Mouse (Mus musculus) lung, adult 2 months (tissue): Measurements from ENCODE around the gene Hoxb8. TPM values are rescaled to one million over a fixed set of nuclear protein-coding genes. Genes with fewer than 3 reads are reported as not detected.

Experiments
- DNase-seq: peaks from one replicate; pipeline ENCODE4 v3.0.0; 2022
- H3K4me1 ChIP-seq: fragments of 200-500 bp; 2 replicates; pipeline ENCODE4 v1.6.1; 2011; ENCODE audit warnings: low read length; ENCODE audit not compliant: control insufficient read depth, insufficient read depth
- H3K4me3 ChIP-seq: fragments of 200-500 bp; replicated peaks from 2 replicates; pipeline ENCODE3; 2011; ENCODE audit warnings: low read depth, mild to moderate bottlenecking, control low read depth, low read length; ENCODE audit errors: extremely low read depth
- CTCF ChIP-seq: fragments of 200-500 bp; IDR thresholded peaks from 2 replicates; pipeline ENCODE4 v1.5.1; 2011; ENCODE audit warnings: mild to moderate bottlenecking, low read length, control low read depth; ENCODE audit not compliant: insufficient read depth
- POLR2A ChIP-seq: fragments of 200-500 bp; IDR thresholded peaks from 2 replicates; pipeline ENCODE4 v1.6.1; 2011; ENCODE audit warnings: low read depth, mild to moderate bottlenecking, control low read depth, low read length, borderline replicate concordance; ENCODE audit errors: extremely low read depth
- WGBS: fragments of 180-500 bp; shearing (Covaris S2); methylation state at CpG from one replicate; pipeline ENCODE4 v1.1.7; 2018; 5-methylcytosine and 5-hydroxymethylcytosine counted together
- polyA plus RNA-seq: library from polyadenylated mRNA; depleted of rRNA; stranded (reverse); fragments of >200 nt; gene quantifications from 2 replicates; pipeline ENCODE4 v1.2.3, GENCODE M21; 2012

Gene Hoxb8
- polyA plus RNA-seq, 1 experiment, result 0.44 TPM

DNA sequence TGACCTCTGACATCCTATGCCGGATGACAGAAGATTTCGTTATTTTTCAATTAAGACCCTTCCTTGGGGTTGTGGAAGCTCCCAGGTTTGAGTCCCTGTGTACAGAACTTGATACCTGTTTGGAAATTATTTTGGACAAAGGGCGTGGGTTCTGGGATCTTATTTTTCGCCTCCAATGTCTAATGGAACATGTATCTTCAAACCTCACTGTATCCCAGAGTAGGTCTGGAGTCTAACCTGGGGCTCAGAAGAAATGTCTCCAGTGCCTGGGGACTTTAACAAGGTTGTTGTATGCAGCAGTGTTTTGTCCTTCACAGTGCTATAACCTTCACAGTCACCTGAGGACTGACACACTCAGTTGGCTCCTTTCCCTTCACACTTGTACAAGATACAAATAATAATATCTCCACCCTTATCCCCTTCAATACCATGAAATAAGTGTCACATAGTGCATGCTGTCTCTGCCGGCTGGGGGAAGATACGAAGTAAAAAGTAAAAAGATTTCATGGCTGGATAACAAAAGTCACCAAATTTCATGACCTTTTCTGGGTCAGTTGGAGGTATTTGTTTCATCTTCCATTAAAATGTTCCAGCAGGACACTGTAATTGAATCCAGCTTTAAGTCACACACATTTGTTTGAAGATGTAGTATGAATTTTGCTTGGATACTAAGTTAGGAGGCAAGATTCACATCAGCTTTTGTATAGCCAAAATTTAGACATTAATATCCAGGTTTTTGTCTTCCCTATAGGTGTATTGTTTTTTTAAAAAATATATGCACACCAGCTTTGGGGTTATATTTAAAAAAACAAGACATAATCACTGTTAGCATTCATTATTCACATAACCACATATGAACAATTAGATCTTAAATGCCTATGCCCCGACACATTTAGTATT, 14.4 kb upstream of the Hoxb8 start:
- no peak overlapping the region for H3K4me3 ChIP-seq
- no peak for DNase-seq
- peaks cover 3% of the 10 kb centered on the region; the same call in 1 of the 2 replicates for H3K4me1 ChIP-seq
- no peak for TF ChIP-seq CTCF
- no peak for TF ChIP-seq POLR2A
- 28% methylated on average over 7 of the region's 7 CpGs for WGBS

DNA sequence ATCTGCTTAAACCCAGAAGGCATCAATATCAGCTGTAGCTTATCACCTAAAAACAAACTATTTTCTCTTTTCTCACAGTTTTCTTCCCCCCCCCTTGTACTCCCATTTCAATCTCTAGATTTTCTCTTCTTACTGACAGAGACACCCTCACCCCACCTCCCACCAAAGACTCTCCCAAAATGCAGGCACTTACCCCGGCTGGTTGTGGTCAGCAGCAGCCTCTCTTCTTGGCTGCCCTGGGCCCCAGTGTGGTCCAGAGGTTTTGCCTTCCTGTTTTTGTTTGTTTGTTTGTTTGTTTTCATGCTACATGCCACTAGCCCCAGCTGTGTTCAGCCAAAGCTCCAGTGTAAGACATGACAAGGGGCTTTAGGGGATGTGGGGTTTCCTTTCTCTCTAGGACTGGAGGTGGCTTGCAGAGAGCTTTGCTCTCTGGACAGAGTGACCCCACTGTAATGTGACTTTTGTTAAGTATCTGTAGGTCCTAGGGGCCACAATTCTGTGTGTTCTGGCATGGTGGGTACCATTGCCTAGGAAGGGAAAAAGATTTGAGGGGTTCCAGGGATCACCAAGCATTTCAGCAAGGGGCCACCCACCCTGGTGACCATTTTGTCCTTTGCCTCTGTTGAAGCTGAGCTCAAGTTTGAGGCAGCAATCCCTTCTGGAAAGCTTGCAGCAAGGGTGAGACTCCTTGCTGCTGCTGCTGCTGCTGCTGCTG, 13.5 kb upstream of the Hoxb8 start:
- H3K4me3 ChIP-seq, result no peak overlapping the region
- TF ChIP-seq CTCF, result no peak
- TF ChIP-seq POLR2A, result no peak
- WGBS, result 12% methylated on average over 1 of the region's 1 CpGs

DNA sequence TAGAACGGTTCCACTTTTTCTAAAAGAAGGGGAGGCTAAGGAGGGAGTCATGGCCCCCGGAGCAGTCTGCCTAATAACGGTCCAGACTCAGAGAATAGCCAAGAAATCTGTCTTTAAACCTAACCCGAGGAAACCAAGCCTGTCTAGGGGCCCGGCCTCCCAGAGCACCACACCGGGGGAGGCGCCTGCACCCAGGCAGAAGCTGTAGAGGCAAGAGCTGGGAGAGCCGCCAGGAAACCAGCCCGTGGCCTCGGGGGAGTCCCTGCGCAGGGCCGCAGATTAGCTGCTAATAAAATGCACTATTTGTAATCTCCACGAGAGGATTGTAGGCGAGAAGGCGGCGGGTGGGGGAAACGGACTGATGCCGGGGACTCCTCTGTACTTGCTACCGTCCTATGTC, 11.8 kb upstream of the Hoxb8 start:
- Histone ChIP-seq H3K4me1 (peaks cover 3% of the 10 kb centered on the region; the same call in 1 of the 2 replicates), H3K4me3 (no peak overlapping the region)
- DNase-seq, result no peak
- WGBS, result 3% methylated on average over 19 of the region's 19 CpGs
- TF ChIP-seq CTCF (no peak), POLR2A (no peak)

More for the DNA sequence above, 13.5 kb upstream of the Hoxb8 start:
- H3K4me1 ChIP-seq, result peaks cover 3% of the 10 kb centered on the region; the same call in 1 of the 2 replicates
- no peak for DNase-seq

DNA sequence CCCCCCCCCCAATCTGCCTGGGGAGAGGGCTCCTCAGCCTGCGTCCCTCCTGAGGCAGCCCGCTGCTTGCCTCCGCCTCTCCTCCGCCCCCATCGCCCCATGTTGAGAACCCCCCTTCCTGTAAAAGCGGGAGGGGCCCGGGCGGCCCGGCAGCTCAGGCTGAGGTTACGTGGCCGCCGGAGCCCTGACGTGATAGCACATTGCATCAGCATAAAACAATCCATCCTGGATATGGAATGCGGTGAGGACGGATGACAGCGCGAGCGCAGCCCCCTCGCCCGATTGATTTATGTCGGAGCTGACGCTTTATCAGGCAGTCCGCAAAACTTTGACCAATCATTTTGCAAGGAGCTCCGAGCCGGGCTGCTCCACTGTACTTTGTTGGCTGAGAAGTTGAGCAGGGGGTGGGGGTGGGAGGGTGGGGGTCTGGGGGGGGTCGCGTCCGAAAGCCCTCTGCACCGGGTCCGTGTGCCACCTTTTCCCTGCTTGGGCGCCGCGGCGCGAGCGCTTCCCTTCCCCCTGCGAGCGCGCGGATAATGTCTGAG, 10.6 kb upstream of the Hoxb8 start, which contains the start of gene Hoxb9:
Gene Hoxb9, plus strand, starts transcription at position 462 of the 545 bp plus-strand sequence.
- WGBS, result under 1% methylated on average over 39 of the region's 40 CpGs
- no peak within 1 kb of the TSS for H3K4me3 ChIP-seq
- TF ChIP-seq CTCF (no peak), POLR2A (no peak)
- no peak for DNase-seq
- H3K4me1 ChIP-seq, result peaks cover 3% of the 10 kb centered on the region; the same call in 1 of the 2 replicates

DNA sequence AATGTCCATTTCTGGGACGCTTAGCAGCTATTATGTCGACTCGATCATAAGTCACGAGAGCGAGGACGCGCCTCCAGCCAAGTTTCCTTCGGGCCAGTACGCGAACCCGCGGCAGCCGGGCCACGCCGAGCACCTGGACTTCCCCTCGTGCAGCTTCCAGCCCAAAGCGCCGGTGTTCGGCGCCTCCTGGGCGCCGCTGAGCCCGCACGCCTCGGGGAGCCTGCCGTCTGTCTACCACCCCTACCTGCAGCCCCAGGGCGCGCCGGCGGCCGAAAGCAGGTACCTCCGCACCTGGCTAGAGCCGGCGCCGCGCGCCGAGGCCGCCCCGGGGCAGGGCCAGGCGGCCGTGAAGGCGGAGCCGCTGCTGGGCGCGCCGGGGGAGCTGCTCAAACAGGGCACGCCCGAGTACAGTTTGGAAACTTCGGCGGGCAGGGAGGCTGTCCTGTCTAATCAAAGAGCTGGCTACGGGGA, 10.1 kb upstream of the Hoxb8 start:
- peaks cover 3% of the 10 kb centered on the region; the same call in 1 of the 2 replicates for H3K4me1 ChIP-seq
- TF ChIP-seq POLR2A (no peak), CTCF (no peak)
- no peak for DNase-seq
- 1% methylated on average over 52 of the region's 52 CpGs for WGBS
- H3K4me3 ChIP-seq, result no peak overlapping the region

DNA sequence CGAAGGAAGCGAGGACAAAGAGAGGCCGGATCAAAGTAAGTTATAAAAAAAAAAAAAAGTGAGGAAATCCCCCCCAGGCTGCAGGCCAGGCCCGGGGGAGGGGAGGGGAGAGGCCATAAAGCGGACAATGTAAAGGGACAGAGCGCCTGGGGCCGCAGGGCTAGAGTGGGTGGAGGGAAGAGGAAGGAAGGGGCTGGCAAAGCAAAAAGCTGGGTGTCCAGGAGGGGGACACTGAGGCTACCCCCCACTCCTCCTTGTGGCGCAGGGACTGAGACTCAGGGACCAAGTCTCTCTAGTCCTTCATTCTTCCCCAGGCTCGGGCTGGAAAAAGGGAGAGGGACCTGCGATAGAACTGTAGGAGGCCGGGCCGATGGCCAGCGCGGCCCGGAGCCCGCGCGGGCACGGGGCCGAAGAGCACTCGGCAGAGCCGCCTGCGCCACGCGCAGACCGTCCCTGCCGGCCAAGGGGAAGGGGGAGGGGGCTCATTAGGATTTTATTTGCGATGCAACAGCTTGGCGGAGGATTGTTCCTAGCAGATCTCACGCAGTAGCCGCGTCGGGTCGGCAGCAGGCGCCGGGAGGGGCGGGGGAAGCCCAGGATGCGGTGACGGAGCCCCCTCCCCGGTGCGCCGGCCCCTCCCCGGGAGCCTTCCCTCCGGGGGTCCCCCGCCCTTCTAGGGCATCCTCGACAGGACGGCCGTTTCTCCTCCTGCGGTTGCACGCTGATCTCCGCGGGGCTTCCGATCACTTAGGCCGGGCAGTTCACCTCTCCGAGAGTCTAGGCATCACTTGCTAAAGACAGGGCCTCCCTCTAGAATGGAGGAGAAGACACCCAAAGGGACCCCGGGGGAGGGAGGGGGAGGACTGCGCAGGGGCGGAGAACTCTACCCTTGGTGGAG, 9.4 kb upstream of the Hoxb8 start:
- 4% methylated on average over 57 of the region's 58 CpGs for WGBS
- DNase-seq, result no peak
- Histone ChIP-seq H3K4me1 (peaks cover 3% of the 10 kb centered on the region; the same call in 1 of the 2 replicates), H3K4me3 (no peak overlapping the region)
- no peak for TF ChIP-seq POLR2A
- no peak for TF ChIP-seq CTCF

DNA sequence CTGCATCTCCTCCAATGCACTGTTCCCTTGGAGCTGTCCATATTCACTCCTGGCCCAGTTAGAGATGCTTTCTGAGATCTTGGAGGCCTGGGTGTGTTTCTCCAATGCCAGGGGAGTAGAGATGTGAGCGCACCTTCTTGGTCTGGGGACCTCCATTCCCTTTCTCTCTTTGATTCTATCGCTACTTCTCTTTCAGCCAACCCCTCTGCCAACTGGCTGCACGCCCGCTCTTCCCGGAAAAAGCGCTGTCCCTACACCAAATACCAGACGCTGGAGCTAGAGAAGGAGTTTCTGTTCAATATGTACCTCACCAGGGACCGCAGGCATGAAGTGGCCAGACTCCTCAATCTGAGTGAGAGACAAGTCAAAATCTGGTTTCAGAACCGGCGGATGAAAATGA, 7.3 kb upstream of the Hoxb8 start:
- Histone ChIP-seq H3K4me1 (peaks cover 3% of the 10 kb centered on the region; the same call in 1 of the 2 replicates), H3K4me3 (no peak overlapping the region)
- 18% methylated on average over 10 of the region's 10 CpGs for WGBS
- TF ChIP-seq POLR2A, result no peak
- no peak for TF ChIP-seq CTCF
- DNase-seq, result no peak

DNA sequence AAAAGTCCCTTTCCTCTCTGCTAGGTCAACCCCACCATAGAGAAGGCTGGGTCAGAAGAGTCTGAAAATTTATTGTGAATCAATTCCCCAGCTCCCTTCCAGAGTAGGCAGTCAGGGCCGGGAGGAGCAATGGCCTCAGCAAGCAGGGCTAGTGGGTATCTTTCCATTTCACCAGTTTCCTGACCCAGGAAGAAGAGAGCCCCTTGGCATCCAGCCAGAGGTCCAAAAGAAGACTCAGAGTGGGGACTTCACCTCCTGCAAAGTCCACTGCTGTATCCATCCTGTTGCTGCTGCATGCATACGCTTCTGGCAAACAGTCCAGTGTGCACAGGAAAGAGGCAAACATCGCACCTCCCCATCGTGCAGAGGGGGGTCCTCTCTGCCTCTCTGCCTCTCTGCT, 5.8 kb upstream of the Hoxb8 start:
- WGBS, result 9% methylated on average over 4 of the region's 4 CpGs
- peaks cover 3% of the 10 kb centered on the region; the same call in 1 of the 2 replicates for H3K4me1 ChIP-seq
- TF ChIP-seq POLR2A (no peak), CTCF (no peak)
- H3K4me3 ChIP-seq, result no peak overlapping the region
- DNase-seq, result no peak
